In the genomic region with DNA sequence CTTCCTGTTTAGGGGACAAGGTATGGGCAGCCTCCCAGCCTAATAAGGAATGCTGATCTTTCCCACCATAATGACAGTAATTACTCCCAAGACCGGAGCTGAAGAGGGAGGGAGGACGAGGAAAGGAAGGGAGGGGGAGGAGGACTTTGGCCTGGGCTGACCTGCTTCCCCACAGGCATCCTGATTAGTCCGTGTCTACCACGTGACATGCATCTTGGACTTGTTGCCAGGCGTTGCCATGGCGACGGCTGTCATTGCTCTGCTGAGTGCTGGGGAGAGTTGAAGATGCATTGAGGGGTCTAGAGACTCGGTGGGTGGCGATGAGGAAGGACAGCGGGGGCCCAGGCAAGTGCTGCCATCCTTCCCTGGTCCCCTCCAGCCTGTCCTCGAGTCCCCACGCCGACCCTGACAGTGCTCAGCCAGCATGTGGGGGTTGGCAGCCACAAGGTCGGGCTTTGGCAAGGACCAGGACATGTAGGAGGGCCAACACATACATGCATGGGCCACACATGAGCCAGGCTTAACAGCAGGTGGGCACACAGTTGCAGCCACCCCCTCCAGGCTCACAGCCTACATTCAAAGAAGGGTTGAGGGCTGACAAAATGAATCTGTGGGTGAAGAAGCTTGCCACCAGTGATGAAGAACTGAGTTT, we compare ENCODE assay signal across 10 mouse cellular contexts. TPM values are rescaled to one million over a fixed set of nuclear protein-coding genes. Genes with fewer than 3 reads are reported as not detected.
A peak's percentile ranks its signal among the peaks of the same experiment; 100 is the strongest.
DNase-seq lines count a peak whose midpoint lies in the region; ATAC-seq and TF ChIP-seq lines count a peak whose summit lies in the region.
"Had no signal": no experiment of that assay in that cellular context is flagged by ENCODE, and none has a peak within 500 bp of the region (broad histone marks: within the 10 kb centered on the region; RNA-seq: fewer than 3 reads in every experiment).

No protein-coding gene starts in this region.

- H3K36me3 ChIP-seq in heart, embryonic 12.5 days, result no peaks in the 10 kb centered on the region
- no peaks in the 10 kb centered on the region for H3K36me3 ChIP-seq in liver, postnatal 0 days (replicated peaks; ENCODE audit: insufficient read depth, low read length)
- H3K36me3 ChIP-seq: G1E; limb, embryonic 13.5 days had no signal

- DNase-seq in heart, postnatal 25 days (ENCODE audit: low spot score), result no peak
- DNase-seq in heart, postnatal 14 days, result peak; percentile 36 to 58
- peak; percentile 33 for DNase-seq in large intestine, adult 2 months (ENCODE audit: low read depth, low spot score)
- DNase-seq in liver, postnatal 0 days, result peak; percentile 65
- peak; percentile 84 to 87 for DNase-seq in right cerebral cortex, postnatal 36 days (ENCODE audit: low spot score in 2 of 2)
- no peak for DNase-seq in T-cell, adult 2 months (ENCODE audit: low spot score)

- H3K4me3 ChIP-seq in heart, embryonic 12.5 days, result no peak overlapping the region
- H3K4me3 ChIP-seq in liver, postnatal 0 days (ENCODE audit: low read depth, low read length), result no peak overlapping the region
- H3K4me3 ChIP-seq: limb, embryonic 13.5 days had no signal

- no peak for TF ChIP-seq CTCF in liver, postnatal 0 days (IDR thresholded peaks at IDR 0.05; ENCODE audit: low read depth)

- peak; percentile 33; the same call in 1 of the 2 replicates for ATAC-seq in heart, embryonic 12.5 days (ENCODE audit: insufficient number of reproducible peaks, low FRiP score)
- ATAC-seq in common myeloid progenitor, adult 5-6 weeks (replicated peaks; ENCODE audit: low read depth, poor library complexity, severe bottlenecking), result peak; percentile 62; the same call in 1 of the 2 replicates
- ATAC-seq in liver, postnatal 0 days, result peak; percentile 78

- no peak overlapping the region for H3K9ac ChIP-seq in heart, embryonic 12.5 days
- no peak overlapping the region for H3K9ac ChIP-seq in liver, postnatal 0 days (replicated peaks)
- H3K9ac ChIP-seq: limb, embryonic 13.5 days had no signal

- intact Hi-C loops in heart, postnatal 25 days (cut with DNase I), result no loop called here
- intact Hi-C loops in heart, postnatal 14 days (cut with DNase I), result no loop called here

- no peak overlapping the region for H3K27ac ChIP-seq in heart, embryonic 12.5 days (ENCODE audit: poor library complexity, severe bottlenecking)
- no peak overlapping the region for H3K27ac ChIP-seq in liver, postnatal 0 days (ENCODE audit: low read depth)
- H3K27ac ChIP-seq: limb, embryonic 13.5 days had no signal

- H3K9me3 ChIP-seq in heart, embryonic 12.5 days (replicated peaks), result no peaks in the 10 kb centered on the region
- no peaks in the 10 kb centered on the region for H3K9me3 ChIP-seq in liver, postnatal 0 days (ENCODE audit: low read length)
- H3K9me3 ChIP-seq: G1E; limb, embryonic 13.5 days had no signal

- WGBS in heart, embryonic 12.5 days, result 4% methylated on average over 14 of the region's 14 CpGs
- WGBS in large intestine, adult 2 months, result 1% methylated on average over 14 of the region's 14 CpGs
- 4% methylated on average over 14 of the region's 14 CpGs for WGBS in liver, postnatal 0 days (ENCODE audit: insufficient replicate concordance)

- H3K27me3 ChIP-seq in heart, embryonic 12.5 days (replicated peaks), result peaks cover 7% of the 10 kb centered on the region
- H3K27me3 ChIP-seq in liver, postnatal 0 days (ENCODE audit: insufficient read depth, low read length), result no peaks in the 10 kb centered on the region

- 0 out of 2 replicates have a peak, but pooled peaks cover 5% of the 10 kb centered on the region for H3K4me1 ChIP-seq in heart, embryonic 12.5 days (replicated peaks)
- H3K4me1 ChIP-seq in liver, postnatal 0 days (ENCODE audit: insufficient read depth), result no peaks in the 10 kb centered on the region

- no peak overlapping the region for H3K4me2 ChIP-seq in heart, embryonic 12.5 days
- H3K4me2 ChIP-seq in liver, postnatal 0 days (ENCODE audit: low read depth, low read length), result no peak overlapping the region
- H3K4me2 ChIP-seq: limb, embryonic 13.5 days had no signal

- TF ChIP-seq EP300 in liver, postnatal 0 days (IDR thresholded peaks at IDR 0.05; ENCODE audit: low read depth), result no peak

RNA-seq across cellular contexts. Expression of gene Dpp9, which starts 15.2 kb away (rescaled TPM):
- 27.8 and 28.4 TPM in 2 replicates for polyA plus RNA-seq in heart, embryonic 12.5 days (2016; fragmentation: Nextera tagmentation; extraction: Ambion mirVana)
- total RNA-seq in heart, postnatal 25 days (2021), result 10 to 100 TPM; 37.1 to 39.1 TPM
- 13.8 and 14.1 TPM in 2 replicates for total RNA-seq in common myeloid progenitor, adult 5-6 weeks (2017)
- 10 to 100 TPM; 32.8 to 36.6 TPM for total RNA-seq in heart, postnatal 14 days (2021)
- polyA plus RNA-seq in large intestine, adult 2 months (2012; rRNA removed), result 33.6 and 42.8 TPM in 2 replicates
- polyA plus RNA-seq in liver, postnatal 0 days (2015; fragmentation: Nextera tagmentation; extraction: Ambion mirVana), result 10.2 and 12.1 TPM in 2 replicates

RNA-seq across cellular contexts. Expression of gene Fem1a, which starts 22.7 kb away (rescaled TPM):
- 19.5 and 19.9 TPM in 2 replicates for polyA plus RNA-seq in heart, embryonic 12.5 days (2016; fragmentation: Nextera tagmentation; extraction: Ambion mirVana)
- total RNA-seq in heart, postnatal 25 days (2021), result 100 to 1,000 TPM; 102 to 105 TPM
- total RNA-seq in common myeloid progenitor, adult 5-6 weeks (2017), result 15.1 and 17.1 TPM in 2 replicates
- 10 to 100 TPM; 90.4 to 94.6 TPM for total RNA-seq in heart, postnatal 14 days (2021)
- polyA plus RNA-seq in large intestine, adult 2 months (2012; rRNA removed), result 15.2 and 19.1 TPM in 2 replicates
- polyA plus RNA-seq in liver, postnatal 0 days (2015; fragmentation: Nextera tagmentation; extraction: Ambion mirVana), result 5.1 and 5.2 TPM in 2 replicates

RNA-seq across cellular contexts. Expression of gene Ticam1, which starts 42.6 kb away (rescaled TPM):
- polyA plus RNA-seq in heart, embryonic 12.5 days (2016; fragmentation: Nextera tagmentation; extraction: Ambion mirVana), result 8.6 and 9.5 TPM in 2 replicates
- 1 to 10 TPM; 7.6 to 9.8 TPM for total RNA-seq in heart, postnatal 25 days (2021)
- total RNA-seq in common myeloid progenitor, adult 5-6 weeks (2017), result 4.1 and 4.6 TPM in 2 replicates
- 10 to 100 TPM in 1 of 2 experiments, 1 to 10 TPM in 1; 9.5 to 11.4 TPM for total RNA-seq in heart, postnatal 14 days (2021)
- polyA plus RNA-seq in large intestine, adult 2 months (2012; rRNA removed), result 45.4 and 61.3 TPM in 2 replicates
- 2.6 and 3.1 TPM in 2 replicates for polyA plus RNA-seq in liver, postnatal 0 days (2015; fragmentation: Nextera tagmentation; extraction: Ambion mirVana)

RNA-seq across cellular contexts. Expression of gene Mydgf, which starts 50.2 kb away (rescaled TPM):
- 72.9 and 73.2 TPM in 2 replicates for polyA plus RNA-seq in heart, embryonic 12.5 days (2016; fragmentation: Nextera tagmentation; extraction: Ambion mirVana)
- total RNA-seq in heart, postnatal 25 days (2021), result 10 to 100 TPM; 30.2 to 33.0 TPM
- total RNA-seq in common myeloid progenitor, adult 5-6 weeks (2017), result 28.4 and 33.3 TPM in 2 replicates
- total RNA-seq in heart, postnatal 14 days (2021), result 10 to 100 TPM; 33.2 to 34.6 TPM
- polyA plus RNA-seq in large intestine, adult 2 months (2012; rRNA removed), result 112 and 113 TPM in 2 replicates
- polyA plus RNA-seq in liver, postnatal 0 days (2015; fragmentation: Nextera tagmentation; extraction: Ambion mirVana), result 45.8 and 49.8 TPM in 2 replicates

RNA-seq across cellular contexts. Expression of gene Plin3, which starts 58.7 kb away (rescaled TPM):
- 59.1 and 60.0 TPM in 2 replicates for polyA plus RNA-seq in heart, embryonic 12.5 days (2016; fragmentation: Nextera tagmentation; extraction: Ambion mirVana)
- total RNA-seq in heart, postnatal 25 days (2021), result 100 to 1,000 TPM; 154 to 171 TPM
- total RNA-seq in common myeloid progenitor, adult 5-6 weeks (2017), result 8.7 and 11.6 TPM in 2 replicates
- total RNA-seq in heart, postnatal 14 days (2021), result 100 to 1,000 TPM; 115 to 133 TPM
- 81.6 and 154 TPM in 2 replicates for polyA plus RNA-seq in large intestine, adult 2 months (2012; rRNA removed)
- polyA plus RNA-seq in liver, postnatal 0 days (2015; fragmentation: Nextera tagmentation; extraction: Ambion mirVana), result 25.8 and 26.8 TPM in 2 replicates

Comparison
In these comparisons a context has a peak if more than half of its experiments do, and no peak if none do; other contexts are left out.
1. DNase-seq: peak in heart, postnatal 14 days (2 of 2), large intestine, adult 2 months (single experiment), liver, postnatal 0 days (single experiment) and right cerebral cortex, postnatal 36 days (2 of 2); none in heart, postnatal 25 days (single experiment) and T-cell, adult 2 months (single experiment).
2. Peak in every context shown above with its lines, with median percentiles within 50 percentile points of each other: ATAC-seq.